Mouse (Mus musculus): ENCODE measurements around the gene Cntnap5b.
"Not testable (repeated sequence)": the region's sequence is repeated elsewhere in the genome, so short reads cannot be mapped to it uniquely, and the experiment has no call there.

The Cntnap5b gene

DNA sequence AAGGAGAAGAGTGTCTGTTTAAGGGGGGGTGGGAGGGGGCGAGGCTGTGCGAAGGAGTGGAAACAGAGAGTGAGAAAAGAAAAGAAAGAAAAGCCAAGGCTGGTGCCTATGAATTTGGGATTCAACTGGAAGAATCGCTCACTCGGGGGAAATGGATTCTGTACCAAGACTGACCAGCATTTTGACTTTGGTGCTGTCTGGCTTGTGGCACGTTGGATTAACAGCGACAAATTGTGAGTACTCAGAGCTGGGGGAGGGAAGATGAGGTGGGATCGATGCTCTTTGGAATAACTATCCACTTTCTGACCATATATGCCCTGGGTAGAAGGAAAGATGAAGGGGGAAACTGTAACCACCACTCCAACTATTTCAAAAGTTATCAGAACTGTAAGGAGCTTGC lies at the start of gene Cntnap5b:
Gene Cntnap5b (plus strand): TSS at position 152 of the 400 bp plus-strand sequence.
- DNase-seq, result no peak

- DNase-seq, result no peak
Observed at GRCm38 (mm10) chr1:99759996-99760395, 12.6 kb upstream of the Cntnap5b start.

DNA sequence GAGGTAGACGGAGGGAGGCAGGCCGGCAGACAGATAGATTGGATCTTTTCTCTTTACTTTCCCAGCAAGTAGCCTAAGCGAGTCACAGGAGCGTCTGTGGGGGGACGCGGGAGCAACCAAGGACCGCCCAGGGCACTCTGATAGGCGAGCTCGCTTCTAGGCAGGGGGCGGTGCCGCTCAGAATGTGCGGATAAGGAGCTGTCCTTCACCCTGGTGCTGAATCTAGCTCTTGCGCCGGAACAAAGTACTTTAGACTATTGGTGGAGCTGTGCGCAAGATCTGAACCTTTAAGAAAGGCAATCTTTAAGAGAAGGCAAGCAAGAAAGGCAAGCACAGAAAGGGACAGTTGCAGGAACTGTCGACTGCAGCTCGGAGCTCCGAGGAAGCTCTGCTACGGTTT lies 382 bp upstream of the Cntnap5b start:
- DNase-seq, result no peak

- no peak for DNase-seq
Observed at GRCm38 (mm10) chr1:99774144-99774543, 1.6 kb downstream of the Cntnap5b start.

DNA sequence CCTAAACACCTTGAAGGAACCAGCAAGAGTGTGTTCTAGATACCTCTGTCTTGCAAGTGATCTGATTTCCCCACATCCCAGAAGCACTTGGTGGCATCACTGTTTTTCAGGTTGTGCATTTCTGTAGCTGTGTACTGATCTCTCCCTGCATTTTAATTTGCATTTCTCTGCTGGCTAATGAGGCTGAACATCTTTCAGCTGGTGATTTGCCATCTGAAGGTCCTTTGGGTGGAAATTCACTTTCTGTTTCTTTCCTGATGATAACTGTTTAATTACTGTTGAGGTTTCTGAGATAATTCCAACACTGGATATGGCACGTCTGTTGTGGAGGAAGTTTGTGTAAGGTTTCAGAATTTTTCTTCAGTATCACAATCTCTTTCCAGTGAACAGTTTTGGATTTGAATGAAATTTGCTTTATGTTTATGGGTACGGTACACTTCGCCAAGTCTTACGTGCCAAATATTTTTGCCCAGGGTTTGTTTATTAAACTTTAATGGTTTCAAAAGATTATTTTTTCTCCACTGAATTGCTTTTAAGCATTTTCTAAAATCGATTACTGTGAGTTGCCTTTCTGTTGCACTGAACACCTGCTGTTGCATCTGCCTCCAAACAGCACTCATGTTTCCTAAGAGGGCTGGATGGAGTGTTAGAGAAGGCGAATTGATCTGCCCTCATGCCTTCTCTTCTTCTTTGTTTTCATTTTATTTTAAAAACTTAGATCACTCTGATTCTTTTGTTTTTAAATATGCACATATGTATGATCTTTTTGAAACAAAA lies 41.0 kb downstream of the Cntnap5b start:
- DNase-seq, result no peak

DNA sequence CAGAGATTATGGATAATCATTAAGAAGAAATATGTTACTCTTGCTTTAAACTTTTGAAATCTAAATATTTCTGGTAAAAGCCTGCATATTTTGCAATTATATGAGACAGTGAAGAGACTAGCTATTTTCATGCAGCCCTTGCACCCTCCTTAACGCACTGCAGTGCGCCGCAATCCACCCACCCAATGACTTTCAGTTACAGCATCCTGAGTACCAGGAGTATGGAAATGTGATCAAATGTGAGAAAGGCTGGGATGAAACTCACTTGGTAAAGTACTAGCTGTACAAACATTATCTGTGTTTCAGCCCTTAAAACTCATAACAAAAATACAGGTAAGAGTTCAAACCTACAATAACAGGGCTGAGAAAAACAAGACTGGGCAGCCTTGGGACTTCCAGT lies 99.8 kb downstream of the Cntnap5b start:
- DNase-seq, result no peak

DNA sequence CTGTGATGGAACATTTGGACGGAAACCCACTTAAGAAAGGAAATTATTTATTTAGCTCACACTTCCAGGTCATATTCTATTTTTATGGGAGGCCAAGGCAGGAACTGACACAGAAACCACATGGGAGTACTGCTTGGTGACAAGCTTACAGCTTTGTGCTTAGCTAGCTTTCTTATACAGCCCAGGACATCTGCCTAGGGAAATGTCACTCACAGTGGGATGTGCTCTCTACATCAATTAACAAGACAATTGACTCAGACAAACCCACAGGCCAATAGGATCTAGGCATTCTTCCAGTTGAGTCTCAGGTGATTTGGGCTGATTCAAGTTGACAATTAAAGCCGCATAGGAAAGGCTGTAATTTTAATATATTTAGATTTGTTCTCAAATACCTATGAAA lies 135.2 kb downstream of the Cntnap5b start:
- no peak for DNase-seq

- no peak for DNase-seq
Observed at GRCm38 (mm10) chr1:99943515-99943914, 170.9 kb downstream of the Cntnap5b start.

GRCm38 (mm10) chr1:99959428-99959987 lies 186.9 kb downstream of the Cntnap5b start:
- no peak for DNase-seq

DNA sequence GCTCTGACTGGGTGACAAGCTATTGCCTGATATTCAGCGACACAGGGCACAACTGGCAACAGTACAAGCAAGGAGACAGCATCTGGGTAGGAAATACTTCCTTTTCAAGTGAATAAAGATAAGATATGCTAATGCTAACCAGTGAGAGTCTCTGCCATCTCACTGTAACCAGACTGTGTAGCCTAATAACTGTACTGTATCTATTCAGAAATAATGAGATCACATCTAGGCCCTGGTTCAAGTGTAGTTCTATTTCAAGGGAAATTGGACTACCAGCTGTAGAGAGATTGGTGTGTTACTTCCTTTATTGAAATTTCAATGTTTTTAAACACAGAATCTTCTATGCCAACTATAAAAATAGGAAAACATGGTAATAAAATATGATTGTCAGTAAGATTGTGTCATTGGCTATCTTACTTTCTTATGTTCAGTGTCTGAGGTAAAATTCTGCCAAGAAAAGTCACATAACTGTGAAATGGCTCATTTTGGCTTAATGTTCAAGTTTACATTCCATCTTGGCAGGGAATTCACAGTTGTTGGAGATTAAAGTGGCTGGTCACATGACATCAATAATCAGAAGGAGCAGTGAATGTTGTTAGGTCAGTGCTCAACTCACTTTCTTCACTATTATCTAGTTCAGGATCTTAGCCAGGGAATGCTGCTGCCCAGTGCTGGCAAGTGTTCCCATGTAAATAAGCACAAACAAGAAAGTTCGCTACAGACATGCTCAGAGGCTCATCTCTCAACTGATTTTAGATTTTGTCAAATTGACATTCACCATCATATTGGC lies 194.9 kb downstream of the Cntnap5b start:
- no peak for DNase-seq

GRCm38 (mm10) chr1:99970184-99971086 lies 197.9 kb downstream of the Cntnap5b start:
- no peak for DNase-seq

DNA sequence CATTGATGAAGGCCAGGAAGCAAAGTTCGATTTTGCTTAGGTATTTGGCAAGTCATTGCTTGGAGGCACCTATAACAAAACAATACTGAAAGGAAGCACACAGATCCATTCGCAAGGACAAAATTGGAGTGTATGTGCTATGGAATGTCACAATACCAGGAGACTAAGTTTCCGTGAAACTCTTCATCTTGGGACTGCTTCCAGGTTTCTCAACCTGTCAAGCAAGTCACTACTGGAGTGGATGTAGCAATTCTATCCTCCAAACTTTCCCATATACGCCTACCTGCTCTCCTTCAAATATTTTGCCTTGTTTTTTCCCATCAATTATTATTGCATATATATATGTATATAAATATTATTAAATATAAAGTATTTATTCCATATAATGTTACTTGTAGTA lies 228.7 kb downstream of the Cntnap5b start:
- DNase-seq, result not testable (repeated sequence)

GRCm38 (mm10) chr1:100006021-100006745 lies 233.6 kb downstream of the Cntnap5b start:
- no peak for DNase-seq

- DNase-seq, result no peak
Observed at GRCm38 (mm10) chr1:100041808-100042207, 269.2 kb downstream of the Cntnap5b start.

DNA sequence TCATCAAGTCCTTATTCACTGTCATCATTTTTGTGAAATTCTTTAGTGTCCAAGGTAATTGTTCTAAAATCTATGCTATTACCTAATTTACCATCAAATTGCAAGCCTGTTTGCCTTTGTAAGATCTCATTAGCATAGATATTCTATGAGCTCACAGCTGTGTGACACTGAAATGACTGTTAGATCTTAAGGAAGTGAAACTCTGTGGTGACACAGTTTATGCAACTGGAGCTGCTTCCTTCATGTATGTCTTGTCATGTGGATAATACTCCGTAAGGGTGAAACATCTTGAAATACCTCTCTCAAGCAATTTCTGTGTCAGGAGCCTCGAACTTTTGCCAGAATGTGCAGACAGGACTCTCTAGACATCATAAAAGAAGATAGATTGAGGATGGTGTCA lies 307.2 kb downstream of the Cntnap5b start:
- DNase-seq, result no peak

DNA sequence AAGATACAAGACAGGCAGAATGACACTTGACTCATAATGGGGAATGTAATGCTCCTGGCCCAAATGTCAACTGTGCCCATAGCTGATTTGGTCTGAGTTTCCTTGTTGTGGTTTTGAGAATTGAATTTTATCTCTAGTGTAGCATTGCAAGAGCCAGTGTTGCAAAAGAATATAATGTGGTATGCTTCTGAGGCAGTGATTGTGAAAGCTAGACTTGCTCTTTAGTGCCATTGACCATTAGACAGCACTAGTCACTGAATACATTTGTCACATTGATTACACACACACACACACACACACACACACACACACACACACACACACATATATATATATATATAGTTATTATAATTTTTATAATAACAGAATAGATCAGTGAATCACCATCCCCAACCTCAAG lies 328.0 kb downstream of the Cntnap5b start:
- no peak for DNase-seq

- no peak for DNase-seq
Observed at GRCm38 (mm10) chr1:100101017-100101416, 328.5 kb downstream of the Cntnap5b start.

GRCm38 (mm10) chr1:100104343-100104742 lies 331.8 kb downstream of the Cntnap5b start:
- no peak for DNase-seq

GRCm38 (mm10) chr1:100122410-100122935 lies 349.9 kb downstream of the Cntnap5b start:
- no peak for DNase-seq

DNA sequence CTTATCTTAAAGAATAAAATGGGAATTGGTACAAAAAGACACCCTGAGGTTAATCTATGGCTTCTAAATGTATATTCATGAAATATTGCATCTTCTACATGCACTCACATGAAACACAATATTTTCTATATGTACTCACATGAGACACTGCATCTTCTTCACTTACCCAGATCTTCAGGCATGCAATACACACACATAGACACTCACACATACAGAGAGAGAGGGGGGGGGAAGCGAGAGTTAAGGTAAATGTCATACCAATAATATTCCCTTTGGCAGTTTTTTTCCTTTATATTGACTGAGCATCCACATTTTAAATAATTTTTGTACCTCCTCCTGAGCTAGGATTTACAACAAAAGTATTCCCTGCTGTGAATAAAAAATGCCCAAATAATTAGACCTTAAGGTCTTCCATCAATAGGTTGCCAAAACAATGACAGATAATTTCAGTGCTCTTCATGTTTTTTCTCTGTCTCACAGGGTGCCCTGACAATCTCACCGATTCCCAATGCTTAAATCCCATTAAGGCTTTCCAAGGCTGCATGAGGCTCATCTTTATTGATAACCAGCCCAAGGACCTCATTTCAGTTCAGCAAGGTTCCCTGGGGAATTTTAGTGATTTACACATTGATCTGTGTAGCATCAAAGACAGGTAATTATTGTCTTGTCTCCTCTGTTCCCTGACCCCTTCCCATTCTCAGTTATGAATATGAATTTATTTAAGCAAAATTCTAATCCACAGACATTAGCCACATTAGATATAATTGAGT lies 391.2 kb downstream of the Cntnap5b start:
- no peak for DNase-seq

GRCm38 (mm10) chr1:100171566-100171965 lies 399.0 kb downstream of the Cntnap5b start:
- no peak for DNase-seq
